Mouse (Mus musculus) heart, adult 18-20 months (tissue): Measurements from ENCODE around the gene Wnt16. TPM values are rescaled to one million over a fixed set of nuclear protein-coding genes. Genes with fewer than 3 reads are reported as not detected.

ENCODE experiments used
- DNase-seq, 2 experiments: peaks; one replicate each; pipeline ENCODE4 v3.0.0; 2021 to 2022; ENCODE audit warnings: mixed read lengths in 1 of 2
- total RNA-seq, 2 experiments: library from RNA; stranded (reverse); gene quantifications; 2 replicates each; pipeline ENCODE4 v1.2.3; 2021

Gene Wnt16
- total RNA-seq, 2 experiments from 2014 or later, result 0.64 TPM; not detected in 1

DNA sequence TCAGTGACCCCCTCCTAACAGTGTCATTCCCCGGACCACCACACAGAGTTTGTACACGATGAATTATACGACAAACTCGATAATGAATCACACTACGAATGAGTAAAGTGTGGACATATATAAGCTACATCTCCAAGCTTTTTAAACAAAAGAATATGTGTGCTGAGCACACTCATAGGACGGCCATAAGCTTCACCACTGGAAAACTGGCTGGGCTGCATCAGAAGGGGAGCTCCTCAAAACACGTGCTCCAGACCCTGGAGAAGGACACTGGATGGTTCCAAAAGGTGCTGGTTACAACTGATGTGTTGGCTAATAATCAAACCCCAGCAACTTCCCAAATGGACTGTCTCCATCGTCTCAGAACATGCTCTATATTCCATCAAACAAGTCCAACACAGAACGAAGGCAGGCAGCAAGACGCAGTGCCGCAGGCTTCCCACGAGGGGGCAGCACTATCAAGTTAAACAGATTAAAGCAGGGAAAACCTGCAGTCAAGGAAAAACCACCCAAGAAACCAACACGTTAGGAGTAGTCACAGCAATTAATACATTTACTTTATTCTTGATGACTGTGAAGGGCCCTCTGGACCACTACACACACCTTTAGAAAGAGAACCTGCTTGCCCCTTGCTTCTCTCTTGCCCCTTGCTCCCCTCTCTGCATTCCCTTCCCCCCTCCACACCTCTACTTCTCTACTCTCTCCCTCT, 37.5 kb downstream of the Wnt16 start:
- DNase-seq, result peak; percentile 61 to 93

DNA sequence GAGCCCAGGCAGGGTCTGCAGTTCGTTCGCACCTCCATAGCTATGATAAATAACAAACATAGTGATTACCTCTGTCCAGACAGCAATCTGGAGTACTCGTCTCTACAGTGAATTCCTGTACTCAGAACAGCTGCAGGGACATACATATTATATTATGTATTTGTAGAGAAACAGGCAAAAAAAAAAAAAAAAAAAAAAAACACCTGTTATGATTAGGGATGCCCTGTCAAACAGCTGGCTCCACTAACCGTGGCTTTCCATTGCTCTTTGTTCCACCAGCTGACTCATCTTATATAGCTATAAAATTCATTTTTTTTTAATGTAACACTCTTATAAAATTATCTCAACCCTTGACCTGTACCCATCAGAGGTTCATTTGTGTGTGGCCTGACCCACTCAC, 38.3 kb downstream of the Wnt16 start:
- no peak for DNase-seq

DNA sequence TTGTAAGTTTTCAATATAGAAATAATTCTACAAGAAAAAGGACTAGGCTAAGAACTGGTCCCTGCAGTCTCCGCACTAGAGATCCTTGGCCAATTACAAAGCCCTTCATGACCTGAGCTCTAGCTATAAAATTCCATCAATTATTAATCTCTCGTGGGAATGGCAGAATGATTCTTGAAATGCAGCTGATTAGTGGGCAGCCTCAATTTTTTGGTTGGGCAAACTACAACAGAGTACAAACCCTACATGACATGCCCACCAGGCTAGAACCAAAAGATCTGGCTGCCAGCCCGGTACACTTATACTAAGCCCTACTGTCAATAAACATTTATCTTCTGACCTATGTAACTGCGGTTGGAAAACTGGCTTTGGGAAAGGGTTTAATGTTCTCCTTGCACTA, 39.1 kb downstream of the Wnt16 start:
- DNase-seq, result no peak

DNA sequence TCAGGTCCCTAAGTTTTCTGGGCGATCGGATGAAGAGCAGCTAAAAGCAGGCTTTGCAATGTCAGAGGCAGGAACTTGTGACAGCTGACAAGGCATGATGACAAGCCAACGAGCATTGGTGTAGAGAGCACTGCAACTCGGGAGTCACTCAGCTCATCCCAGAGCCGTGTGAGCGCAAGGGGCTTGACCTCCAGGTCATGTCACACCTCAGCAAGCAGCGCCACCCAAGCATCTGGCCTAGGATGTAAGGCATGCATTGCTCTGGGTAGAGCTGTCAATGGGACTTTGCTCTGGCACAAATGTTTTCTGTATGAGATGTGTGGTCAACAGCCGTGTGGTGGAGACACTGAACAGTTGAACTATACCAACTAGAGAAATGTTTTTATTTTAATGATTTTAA, 39.9 kb downstream of the Wnt16 start:
- no peak for DNase-seq

DNA sequence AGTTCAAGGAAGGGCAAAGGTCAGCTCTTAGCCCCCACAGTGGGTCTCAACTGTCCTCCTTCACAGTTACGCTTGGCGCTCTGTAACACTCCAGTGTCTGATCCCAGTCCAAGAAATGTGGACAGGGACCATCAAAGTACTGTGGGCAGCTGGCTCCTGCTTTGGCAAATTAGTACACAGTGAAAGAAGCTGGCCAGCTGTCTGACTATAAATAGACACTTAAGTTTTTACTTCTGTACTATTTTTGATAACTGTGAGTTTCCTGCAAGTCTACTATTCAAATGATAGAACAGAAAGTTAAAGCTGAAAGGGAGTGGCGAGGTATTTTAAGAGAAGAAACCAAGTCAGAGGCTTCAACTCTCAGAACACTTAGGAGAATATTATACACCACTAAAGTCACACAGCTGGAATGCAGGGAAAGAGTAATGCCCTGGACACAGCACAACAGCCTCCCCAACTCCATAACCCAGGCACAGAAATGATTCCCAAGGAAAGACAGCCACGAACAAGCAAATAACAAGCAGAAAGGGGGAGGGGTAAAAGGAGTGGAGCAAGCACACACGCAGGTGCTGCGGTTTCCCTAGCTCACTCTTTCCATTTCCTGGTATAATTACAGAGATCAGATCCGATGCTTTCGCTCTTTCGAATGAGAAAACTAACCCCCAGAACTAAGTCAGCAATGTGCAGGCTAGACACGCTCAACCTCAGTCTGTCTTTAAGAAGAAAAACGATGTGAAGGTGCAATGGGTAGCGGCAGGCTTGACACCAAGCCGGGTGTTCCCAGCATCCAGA, 42.3 kb downstream of the Wnt16 start:
- DNase-seq, result no peak

DNA sequence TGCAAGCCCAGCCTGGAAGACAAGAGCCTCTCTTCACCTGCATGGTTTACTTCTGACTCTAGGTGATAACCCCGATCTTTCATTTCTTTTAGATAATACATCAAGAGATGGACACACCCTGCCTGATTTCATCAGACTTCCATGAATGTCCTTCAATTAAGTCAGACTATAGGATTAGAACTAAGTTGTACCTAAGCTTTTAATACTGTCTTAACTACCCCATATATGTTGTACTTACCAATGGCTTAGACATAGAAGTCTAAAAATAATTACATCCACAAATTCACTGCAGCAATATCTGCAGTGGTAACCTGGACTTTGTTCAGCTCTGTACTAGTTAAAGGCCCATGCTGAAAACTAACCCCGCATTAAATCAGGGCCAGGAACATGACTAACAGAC, 44.5 kb downstream of the Wnt16 start:
- DNase-seq, result no peak

DNA sequence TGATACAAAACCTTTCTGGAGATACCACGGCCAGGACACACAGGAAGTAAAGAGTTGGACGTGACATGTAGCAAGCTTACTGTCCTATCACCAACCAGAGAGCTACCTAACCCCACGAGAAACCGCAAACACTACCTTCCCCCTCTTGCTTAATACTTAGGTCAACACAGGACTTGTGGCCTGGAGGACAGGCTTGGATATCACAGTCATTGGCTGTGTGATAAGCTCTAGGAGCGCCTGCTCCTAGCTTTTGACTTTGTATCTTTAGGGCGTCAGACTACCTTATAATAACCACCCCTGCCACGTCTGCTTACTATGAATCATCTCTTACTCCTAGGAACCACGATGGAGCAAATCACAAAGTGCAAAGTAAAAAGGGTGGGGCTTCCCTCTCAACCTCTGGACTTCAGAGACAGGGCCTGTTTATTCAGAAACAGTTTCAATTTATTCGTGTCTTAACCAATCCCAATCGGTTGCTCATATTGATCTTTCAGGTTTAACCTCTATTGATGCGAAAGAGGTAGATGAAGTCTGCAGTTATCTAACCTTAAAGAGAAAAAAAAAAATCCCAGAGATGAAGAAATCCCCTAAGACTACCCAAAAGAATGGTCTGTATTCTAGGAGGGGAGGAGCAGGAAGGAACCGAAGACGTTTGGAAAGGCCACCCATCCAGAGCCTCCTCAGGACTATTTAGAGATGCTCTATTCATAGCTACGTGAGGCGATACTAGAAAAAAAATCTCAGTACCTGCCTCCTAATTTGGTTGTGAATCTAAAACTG, 51.9 kb downstream of the Wnt16 start:
- DNase-seq, result peak in 1 of 2 experiments; percentile 22

DNA sequence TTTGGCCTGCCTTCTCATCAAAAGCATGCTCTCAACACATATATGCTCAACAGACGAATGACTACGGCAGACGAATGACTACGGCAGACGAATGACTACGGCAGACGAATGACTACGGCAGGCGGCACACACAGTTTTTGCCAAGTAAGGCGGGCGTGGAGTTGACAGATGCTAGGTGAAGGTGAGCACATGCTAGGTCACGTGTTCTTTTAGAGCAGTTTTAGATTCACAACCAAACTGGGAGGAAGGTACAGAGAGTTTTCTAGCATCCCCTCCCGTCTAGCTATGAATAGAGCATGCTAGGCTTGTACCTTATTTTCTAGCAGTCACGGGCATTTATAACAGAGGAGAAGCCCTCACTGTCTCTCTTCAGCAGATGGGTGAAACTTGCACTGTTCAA, 52.8 kb downstream of the Wnt16 start:
- no peak for DNase-seq

DNA sequence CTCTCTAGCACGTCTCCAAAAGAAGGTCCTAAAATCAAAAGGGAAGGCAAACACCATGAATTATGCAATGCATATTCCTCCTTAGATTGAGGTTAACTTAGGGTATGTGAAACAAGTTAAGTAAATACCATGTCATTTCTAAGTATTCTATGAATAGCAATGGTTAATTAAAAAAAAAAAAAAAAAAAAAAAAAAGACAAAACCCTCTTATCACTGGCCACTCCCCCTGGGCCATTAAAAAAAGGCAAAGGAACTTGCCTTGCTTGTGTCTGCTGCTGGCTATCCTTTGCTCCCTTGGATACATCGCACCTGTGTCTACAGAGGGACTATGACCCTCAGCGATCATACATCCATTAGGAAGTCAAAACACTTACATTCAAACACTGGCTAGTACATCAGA, 55.3 kb downstream of the Wnt16 start:
- DNase-seq, result no peak

DNA sequence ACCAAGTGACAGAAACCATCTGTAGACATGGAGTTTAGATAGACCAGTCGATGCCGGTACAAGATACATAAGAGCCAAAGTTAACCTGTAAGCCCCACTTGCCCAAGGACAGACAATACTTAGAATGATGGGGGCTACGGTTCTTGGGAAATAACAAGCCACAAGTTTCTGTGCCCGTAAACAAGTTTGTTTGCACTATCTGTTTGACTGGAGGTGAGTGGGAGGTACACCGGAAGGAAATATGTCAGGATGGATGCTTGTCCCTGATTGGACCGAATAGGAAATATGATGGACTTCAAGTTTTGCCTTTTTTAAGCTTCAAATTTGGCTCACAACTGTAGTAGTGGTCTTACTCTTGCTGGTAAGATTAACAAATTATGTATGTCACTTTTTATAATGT, 55.7 kb downstream of the Wnt16 start:
- DNase-seq, result no peak

DNA sequence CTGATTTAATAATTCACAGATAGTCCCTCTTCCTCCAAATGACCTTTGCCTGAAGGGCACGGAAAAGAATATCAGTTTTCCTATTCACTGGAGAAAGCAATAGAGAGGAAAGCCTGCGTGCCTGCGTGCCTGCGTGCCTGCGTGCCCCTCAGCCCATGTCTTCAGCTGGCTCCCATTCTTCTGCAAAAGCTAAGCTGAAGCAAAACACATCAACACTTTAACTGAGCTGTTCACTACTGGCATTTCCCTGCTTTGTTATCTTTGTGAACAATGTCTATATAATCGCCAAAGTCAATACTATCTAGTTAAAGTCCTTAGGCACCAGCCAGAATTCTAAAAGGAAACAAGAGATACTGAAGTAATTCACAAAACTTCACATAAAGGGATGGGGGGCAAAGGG, 56.4 kb downstream of the Wnt16 start:
- peak in 1 of 2 experiments; percentile 29 for DNase-seq

DNA sequence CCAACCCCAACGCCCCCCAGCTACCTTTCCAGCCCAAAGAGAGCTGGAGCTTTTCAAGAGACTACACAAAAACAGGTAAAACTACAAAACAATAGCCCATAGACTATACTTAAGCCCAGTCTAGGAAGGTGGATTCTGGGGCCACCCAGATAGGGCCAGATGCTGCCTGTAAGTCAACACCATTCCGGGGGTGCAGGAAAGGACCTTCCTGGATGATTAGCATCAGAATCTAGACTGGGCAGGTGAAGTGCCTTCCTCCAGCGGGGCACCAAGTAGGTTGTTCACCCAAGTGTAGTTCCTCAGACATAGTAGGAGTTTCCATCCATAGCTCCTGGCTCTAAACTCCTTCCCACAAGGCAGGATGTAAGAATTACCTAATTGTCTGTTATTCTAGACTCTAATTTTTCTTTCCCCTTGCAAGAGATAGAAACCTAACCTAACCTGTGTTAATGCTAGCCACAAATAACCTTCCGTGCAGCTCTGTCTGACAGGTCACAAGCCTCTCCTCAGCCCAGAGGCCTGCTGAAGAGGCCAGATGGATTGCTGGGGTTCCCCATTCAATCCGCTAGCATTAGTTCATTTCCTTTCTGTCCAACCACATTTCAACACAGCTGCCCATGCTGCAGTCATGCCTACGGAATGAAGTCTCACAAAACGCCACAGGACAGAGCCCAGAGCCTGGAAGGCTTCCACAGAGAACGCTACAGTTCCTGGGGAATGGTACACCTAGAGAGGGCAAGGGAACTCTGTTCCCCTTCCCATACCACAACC, 59.3 kb downstream of the Wnt16 start:
- no peak for DNase-seq

Other genes with a start within 250 kb of the Wnt16 start
- gene Fam3c, start 68.0 kb downstream of the Wnt16 start, total RNA-seq, result 10 to 100 TPM; 30.5 to 33.9 TPM